Mouse (Mus musculus) myocyte (in vitro differentiated cells): ENCODE results near the gene Olfr1336. TPM values are rescaled to one million over a fixed set of nuclear protein-coding genes. Genes with fewer than 3 reads are reported as not detected.
"Not testable (repeated sequence)": the region's sequence is repeated elsewhere in the genome, so short reads cannot be mapped to it uniquely, and the experiment has no call there.

Source experiments
- H3K27me3 ChIP-seq: one replicate; pipeline ENCODE4 v1.6.1; 2011; ENCODE audit not compliant: control insufficient read depth, insufficient read depth, insufficient read length
- H3K36me3 ChIP-seq: one replicate; pipeline ENCODE4 v1.6.1; 2011; ENCODE audit not compliant: control insufficient read depth, insufficient read depth
- H3K4me2 ChIP-seq: one replicate; pipeline ENCODE4 v1.6.1; 2011; ENCODE audit warnings: low read depth, control low read depth
- H3K4me3 ChIP-seq: one replicate; pipeline ENCODE4 v1.5.1; 2011; ENCODE audit warnings: mild to moderate bottlenecking, control low read depth, moderate library complexity
- H3K79me2 ChIP-seq: one replicate; pipeline ENCODE4 v1.6.1; 2011; ENCODE audit not compliant: control insufficient read depth, insufficient read depth
- H3ac ChIP-seq: one replicate; pipeline ENCODE4 v1.6.1; 2011; ENCODE audit not compliant: control insufficient read depth, insufficient read length
- CEBPB ChIP-seq: IDR thresholded peaks from 2 replicates; pipeline ENCODE4 v1.6.1; 2011; ENCODE audit warnings: mild to moderate bottlenecking, moderate library complexity; ENCODE audit not compliant: poor library complexity, insufficient read depth, severe bottlenecking
- E2F4 ChIP-seq: IDR thresholded peaks from one replicate; pipeline ENCODE4 v1.6.1; 2011; ENCODE audit warnings: mild to moderate bottlenecking, control low read depth, moderate library complexity; ENCODE audit not compliant: insufficient read depth
- MAX ChIP-seq: IDR thresholded peaks from one replicate; pipeline ENCODE4 v1.6.1; 2011; ENCODE audit warnings: low read depth, mild to moderate bottlenecking, control low read depth
- MYOD1 ChIP-seq, 3 experiments: IDR thresholded peaks; one replicate each; pipeline ENCODE4 v1.6.1; 2011; ENCODE audit warnings: control low read depth in 2 of 3, low read depth in 2 of 3, mild to moderate bottlenecking in 2 of 3, moderate library complexity in 1 of 3; ENCODE audit not compliant: insufficient read length in 2 of 3, control insufficient read depth in 1 of 3
- MYOG ChIP-seq, 3 experiments: IDR thresholded peaks; one replicate each; pipeline ENCODE4 v1.6.1; 2011; ENCODE audit warnings: control low read depth in 2 of 3, low read depth in 2 of 3, mild to moderate bottlenecking in 2 of 3; ENCODE audit not compliant: insufficient read length in 2 of 3, control insufficient read depth in 1 of 3, insufficient read depth in 1 of 3
- POLR2A ChIP-seq: IDR thresholded peaks from one replicate; pipeline ENCODE4 v1.6.1; 2011; ENCODE audit warnings: low read depth, mild to moderate bottlenecking, control low read depth, moderate library complexity; ENCODE audit not compliant: insufficient read length
- POLR2AphosphoS2 ChIP-seq: IDR thresholded peaks from one replicate; pipeline ENCODE4 v1.6.1; 2011; ENCODE audit warnings: low read depth, control low read depth; ENCODE audit not compliant: insufficient read length
- REST ChIP-seq: IDR thresholded peaks from one replicate; pipeline ENCODE4 v1.6.1; 2011; ENCODE audit warnings: mild to moderate bottlenecking, control low read depth, moderate library complexity; ENCODE audit not compliant: insufficient read depth, insufficient read length
- SRF ChIP-seq: IDR thresholded peaks from one replicate; pipeline ENCODE4 v1.6.1; 2011; ENCODE audit warnings: low read depth; ENCODE audit not compliant: control insufficient read depth, insufficient read length
- TCF12 ChIP-seq: IDR thresholded peaks from one replicate; pipeline ENCODE4 v1.6.1; 2011; ENCODE audit warnings: mild to moderate bottlenecking, control low read depth; ENCODE audit not compliant: poor library complexity, insufficient read depth, severe bottlenecking
- TCF3 ChIP-seq: IDR thresholded peaks from one replicate; pipeline ENCODE4 v1.6.1; 2011; ENCODE audit warnings: low read depth, control low read depth; ENCODE audit not compliant: insufficient read length
- USF1 ChIP-seq: IDR thresholded peaks from one replicate; pipeline ENCODE4 v1.6.1; 2011; ENCODE audit warnings: low read depth, mild to moderate bottlenecking, control low read depth, moderate library complexity
- polyA plus RNA-seq: library from polyadenylated mRNA; unstranded; fragments of >200 nt; fragmentation: generic; extraction: Trizol; gene quantifications from one replicate; pipeline ENCODE4 v1.2.1, GENCODE M21; 2012; ENCODE audit warnings: missing spikeins

The Olfr1336 gene
- polyA plus RNA-seq, 1 experiment, result not detected

DNA sequence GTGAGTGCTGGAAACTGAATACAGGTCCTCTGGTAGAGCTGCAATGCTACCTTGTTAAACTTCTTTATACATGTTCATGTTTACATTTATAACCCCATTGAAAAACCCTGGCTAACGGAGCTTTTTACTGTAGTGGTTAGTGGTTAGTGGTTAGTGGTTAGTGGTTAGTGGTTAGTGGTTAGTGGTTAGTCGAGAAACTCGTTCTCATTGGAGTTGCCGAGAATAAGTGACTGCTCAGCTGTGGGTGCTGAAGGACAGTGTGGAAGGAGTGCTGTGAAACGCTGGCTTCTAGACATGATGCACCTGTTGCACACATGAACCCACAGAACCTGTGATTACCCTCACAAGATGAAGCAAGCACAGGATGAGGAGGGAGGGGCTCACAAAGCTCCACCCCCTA lies 8.2 kb upstream of the Olfr1336 start:
- no peak overlapping the region for H3ac ChIP-seq
- H3K27me3 ChIP-seq, result no peaks in the 10 kb centered on the region
- no peak overlapping the region for H3K4me2 ChIP-seq
- H3K4me3 ChIP-seq, result no peak overlapping the region
- no peaks in the 10 kb centered on the region for H3K79me2 ChIP-seq
- TF ChIP-seq POLR2AphosphoS2, result no peak
- TF ChIP-seq MYOG (IDR thresholded peaks at IDR 0.05; ENCODE audit: control insufficient read depth in 1 of 3, insufficient read depth in 1 of 3, insufficient read length in 2 of 3, low read depth in 2 of 3), result no peak
- no peak for TF ChIP-seq MAX
- TF ChIP-seq REST, result no peak
- TF ChIP-seq USF1, result no peak
- no peak for TF ChIP-seq MYOD1 (IDR thresholded peaks at IDR 0.05; ENCODE audit: control insufficient read depth in 1 of 3, insufficient read length in 2 of 3, low read depth in 2 of 3)
- TF ChIP-seq POLR2A, result no peak
- TF ChIP-seq SRF, result no peak
- TF ChIP-seq CEBPB, result no peak
- no peaks in the 10 kb centered on the region for H3K36me3 ChIP-seq

DNA sequence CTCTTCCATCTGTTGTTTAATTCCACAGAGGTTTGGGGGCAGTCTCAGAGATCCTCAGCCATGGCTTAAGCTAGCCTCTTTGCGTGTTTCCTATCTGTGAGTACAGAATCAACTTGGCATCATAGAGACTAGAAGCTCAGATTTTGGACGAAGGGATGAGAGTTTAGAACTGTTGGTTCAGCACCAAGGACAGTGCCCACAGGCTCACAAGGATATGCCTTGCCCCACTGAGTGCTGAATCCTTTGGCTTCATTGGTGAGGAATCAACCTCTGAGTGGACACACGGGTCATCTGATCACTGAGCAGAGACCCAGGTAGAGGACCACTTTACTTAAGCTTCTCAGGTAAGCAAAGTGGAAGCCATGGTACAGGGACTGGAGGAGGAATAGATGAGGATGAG lies 431 bp downstream of the Olfr1336 start:
- H3K4me2 ChIP-seq, result no peak overlapping the region
- TF ChIP-seq REST (peak; percentile 87), POLR2AphosphoS2 (no peak), E2F4 (no peak)
- H3K79me2 ChIP-seq, result no peaks in the 10 kb centered on the region
- no peaks in the 10 kb centered on the region for H3K36me3 ChIP-seq
- no peaks in the 10 kb centered on the region for H3K27me3 ChIP-seq
- no peak overlapping the region for H3ac ChIP-seq
- no peak overlapping the region for H3K4me3 ChIP-seq

DNA sequence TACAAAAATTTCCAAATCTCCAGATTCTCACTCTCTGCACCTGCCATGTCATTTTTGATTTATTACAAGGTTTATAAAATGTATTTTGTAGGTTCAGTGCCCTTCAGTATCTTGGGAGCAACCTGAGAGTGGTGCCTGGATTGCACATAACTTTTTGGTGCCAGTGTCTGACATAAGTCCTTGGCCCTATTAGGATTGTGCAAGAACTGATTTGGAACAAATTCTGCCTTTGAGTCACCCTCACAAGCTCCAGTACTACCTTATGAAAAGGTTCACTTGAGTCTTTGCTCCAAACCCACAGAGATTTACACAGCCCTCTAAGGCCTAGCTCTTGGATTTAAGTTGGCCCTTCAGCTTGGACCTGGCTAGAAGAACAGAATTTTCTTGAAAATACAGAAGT lies 11.0 kb downstream of the Olfr1336 start, which contains the start of gene Olfr1346:
Gene Olfr1346, plus strand, starts transcription at position 151 of the 400 bp plus-strand sequence.
- H3K4me3 ChIP-seq, result no peak within 1 kb of the TSS
- H3K79me2 ChIP-seq, result no peaks in the 10 kb centered on the region
- H3K4me2 ChIP-seq, result no peak within 1 kb of the TSS
- no peak for TF ChIP-seq MYOD1 (IDR thresholded peaks at IDR 0.05; ENCODE audit: control insufficient read depth in 1 of 3, insufficient read length in 2 of 3, low read depth in 2 of 3)
- no peak for TF ChIP-seq TCF12
- TF ChIP-seq SRF, result no peak
- H3K36me3 ChIP-seq, result no peaks in the 10 kb centered on the region
- no peaks in the 10 kb centered on the region for H3K27me3 ChIP-seq
- H3ac ChIP-seq, result no peak within 1 kb of the TSS

DNA sequence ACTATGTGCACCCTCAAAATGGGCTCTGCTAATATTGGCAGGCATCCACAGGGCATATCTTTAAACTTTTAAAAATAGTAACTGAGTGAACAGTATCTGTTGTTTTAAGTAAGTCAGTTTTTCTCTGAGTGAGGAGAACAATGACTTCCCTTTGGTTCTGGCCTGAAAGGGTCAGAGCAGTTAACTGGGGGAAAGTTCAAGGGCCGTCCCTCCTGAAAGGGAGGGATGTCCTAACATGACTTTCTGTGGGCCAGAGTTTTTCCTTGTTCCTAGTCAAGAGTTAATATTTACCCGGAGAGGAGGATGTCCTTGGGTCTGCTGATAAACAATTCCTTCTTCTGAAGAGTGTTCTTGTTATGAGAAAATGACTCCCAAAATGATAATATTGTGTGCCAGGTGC lies 21.7 kb downstream of the Olfr1336 start:
- H3K79me2 ChIP-seq, H3K4me3 ChIP-seq, H3K27me3 ChIP-seq, H3K4me2 ChIP-seq, H3K36me3 ChIP-seq, H3ac ChIP-seq: not testable (repeated sequence)

DNA sequence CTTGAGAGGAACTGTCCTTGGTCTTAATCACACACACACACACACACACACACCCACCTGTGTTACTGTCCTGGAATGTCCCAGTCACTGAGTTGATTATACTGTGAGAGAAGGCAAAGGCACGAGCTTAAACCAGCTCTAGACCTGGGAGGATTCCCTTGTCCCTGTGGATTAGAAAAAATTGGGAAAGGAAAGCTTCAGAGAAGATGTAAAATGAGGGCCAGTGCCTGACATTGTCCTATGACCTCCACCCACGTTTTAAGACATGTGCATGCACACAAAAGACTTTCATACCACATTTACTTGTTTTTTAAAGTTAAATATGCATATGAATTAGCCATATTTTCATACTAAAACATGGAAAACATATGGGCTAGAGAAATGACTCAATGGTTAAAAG lies 30.9 kb downstream of the Olfr1336 start, which contains the start of gene Olfr5:
Gene Olfr5, minus strand, starts transcription at position 101 of the 400 bp plus-strand sequence.
- Histone ChIP-seq H3ac (no peak within 1 kb of the TSS), H3K4me2 (no peak within 1 kb of the TSS), H3K36me3 (no peaks in the 10 kb centered on the region), H3K4me3 (no peak within 1 kb of the TSS), H3K27me3 (no peaks in the 10 kb centered on the region), H3K79me2 (no peaks in the 10 kb centered on the region)
- no peak for TF ChIP-seq MYOG (IDR thresholded peaks at IDR 0.05; ENCODE audit: control insufficient read depth in 1 of 3, insufficient read depth in 1 of 3, insufficient read length in 2 of 3, low read depth in 2 of 3)

DNA sequence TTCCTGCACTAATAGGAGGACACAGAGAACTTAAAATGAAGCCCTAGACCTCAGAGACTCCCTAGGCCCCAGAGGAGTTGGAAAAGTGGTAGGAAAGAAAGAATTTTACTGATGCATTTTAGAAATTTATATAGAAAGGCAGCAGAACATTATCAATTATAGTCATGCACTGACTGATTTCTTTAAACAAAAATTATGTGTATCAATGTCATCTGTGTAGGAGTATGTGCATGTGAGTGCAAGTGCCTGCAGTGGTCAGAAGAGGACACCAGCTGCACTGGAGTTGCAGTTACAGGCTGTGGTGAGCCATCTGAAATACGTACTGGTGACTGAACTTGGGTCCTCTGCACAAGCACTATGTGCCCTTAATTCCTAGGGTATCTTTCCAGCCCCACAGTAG lies 43.7 kb downstream of the Olfr1336 start, which contains the start of gene Olfr1347:
Gene Olfr1347, minus strand, starts transcription at position 101 of the 400 bp plus-strand sequence.
- H3K79me2 ChIP-seq, result no peaks in the 10 kb centered on the region
- H3K36me3 ChIP-seq, result no peaks in the 10 kb centered on the region
- no peak within 1 kb of the TSS for H3K4me3 ChIP-seq
- TF ChIP-seq POLR2AphosphoS2 (no peak), E2F4 (no peak), TCF3 (no peak), CEBPB (no peak), TCF12 (no peak), MAX (no peak)
- H3ac ChIP-seq, result no peak within 1 kb of the TSS
- H3K27me3 ChIP-seq, result no peaks in the 10 kb centered on the region
- H3K4me2 ChIP-seq, result no peak within 1 kb of the TSS
